Mouse (Mus musculus) liver, adult 10 weeks (tissue): Measurements from ENCODE around the gene Ppp1r1b. TPM values are rescaled to one million over a fixed set of nuclear protein-coding genes. Genes with fewer than 3 reads are reported as not detected.

Experiments
- polyA plus RNA-seq: library from polyadenylated mRNA; stranded (reverse); fragments of 350-450 nt; fragmentation: Illumina TruSeq; extraction: RNeasy Lipid Tissue Mini Kit (QIAGEN cat#74804); gene quantifications from one replicate; pipeline ENCODE4 v1.2.3, GENCODE M21; 2014; ENCODE audit warnings: low read depth, low replicate concordance

Ppp1r1b gene
- 1.4 TPM for polyA plus RNA-seq

DNA sequence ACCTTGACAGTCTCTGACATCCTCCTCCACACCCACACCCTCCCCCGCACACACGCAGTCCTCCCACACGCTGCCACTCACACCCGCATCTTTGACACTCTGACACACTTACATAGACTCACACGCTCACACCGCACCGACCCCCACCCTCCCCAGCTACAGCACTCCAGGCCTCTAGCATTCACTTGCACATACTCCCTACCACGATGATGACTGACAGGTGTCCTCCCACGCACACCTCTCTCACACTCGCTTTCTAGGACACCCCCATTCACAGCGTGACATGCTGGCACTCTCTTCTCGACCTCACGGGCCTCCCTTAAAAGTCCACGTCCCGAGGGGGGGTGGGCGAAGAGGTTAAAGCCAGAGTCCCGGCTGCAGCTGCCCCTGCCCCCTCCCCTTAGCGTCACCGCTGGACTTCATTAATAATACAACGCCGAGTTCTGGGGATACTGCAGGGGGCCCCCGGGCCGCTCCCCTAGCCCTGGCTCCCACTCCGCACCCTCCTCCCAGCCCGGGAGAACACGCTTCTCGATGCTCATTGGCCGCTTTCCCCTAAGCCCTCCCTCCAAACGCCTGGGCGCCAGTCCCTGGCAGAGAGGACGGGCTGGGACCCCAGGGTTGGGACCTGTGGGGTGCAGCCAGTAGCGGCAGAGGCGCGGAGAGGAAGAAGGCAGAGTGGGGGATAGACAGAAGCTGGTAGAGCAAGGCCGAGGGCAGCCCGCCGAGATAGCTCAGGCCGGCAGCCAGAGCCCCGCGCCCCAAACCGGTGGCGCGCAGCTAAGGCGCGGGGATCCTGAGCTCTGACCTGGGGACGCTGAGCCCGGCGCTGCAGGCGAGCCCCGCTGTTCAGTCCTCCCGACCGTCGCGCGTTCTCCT, at the start of gene Ppp1r1b:
Ppp1r1b (plus strand) TSS at position 322 of the 879 bp plus-strand sequence.

DNA sequence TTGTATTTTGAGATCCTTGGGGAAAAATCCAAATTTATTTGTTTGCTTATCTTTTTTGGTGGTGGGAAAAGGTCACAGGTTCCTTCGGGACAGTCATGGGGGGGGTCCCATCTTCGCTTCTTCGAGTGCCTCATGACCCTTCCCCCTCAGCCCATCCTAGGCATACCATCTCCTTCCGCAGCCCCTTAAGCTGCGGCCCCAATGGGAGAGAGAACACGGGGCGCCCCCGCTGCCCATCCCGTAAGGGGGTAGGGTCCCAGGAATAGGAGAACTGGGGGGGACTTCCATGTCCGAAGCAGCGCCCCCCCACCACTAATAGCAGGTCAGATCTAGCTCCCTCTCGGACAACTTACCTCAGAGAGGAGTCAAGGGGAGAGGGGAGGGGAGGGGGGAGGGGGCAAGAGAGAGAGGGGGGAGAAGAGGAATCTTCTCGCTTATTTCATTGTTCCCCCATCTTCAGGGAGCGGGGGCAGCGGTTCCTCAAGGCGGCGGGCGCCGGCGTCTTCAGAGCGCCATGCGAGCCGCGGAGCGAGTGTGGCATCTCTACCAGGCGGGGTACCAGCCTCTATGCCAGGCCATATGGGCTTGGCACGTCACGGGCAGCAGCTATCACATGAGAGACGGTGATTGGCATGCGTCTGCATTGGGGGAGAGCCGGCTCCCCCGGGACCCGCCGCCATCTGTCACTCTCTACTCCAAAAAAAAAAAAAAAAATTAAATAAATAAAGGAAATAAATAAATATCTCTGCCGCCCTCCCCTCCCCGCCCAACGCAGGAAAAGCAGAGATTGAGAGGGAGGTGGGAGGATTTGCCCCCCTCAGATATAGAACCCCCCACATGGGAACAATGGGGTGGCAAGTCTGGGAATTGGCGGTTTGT, 18.9 kb upstream of the Ppp1r1b start, which contains the start of gene Neurod2:
Neurod2 (minus strand) TSS at position 568 of the 879 bp plus-strand sequence.

DNA sequence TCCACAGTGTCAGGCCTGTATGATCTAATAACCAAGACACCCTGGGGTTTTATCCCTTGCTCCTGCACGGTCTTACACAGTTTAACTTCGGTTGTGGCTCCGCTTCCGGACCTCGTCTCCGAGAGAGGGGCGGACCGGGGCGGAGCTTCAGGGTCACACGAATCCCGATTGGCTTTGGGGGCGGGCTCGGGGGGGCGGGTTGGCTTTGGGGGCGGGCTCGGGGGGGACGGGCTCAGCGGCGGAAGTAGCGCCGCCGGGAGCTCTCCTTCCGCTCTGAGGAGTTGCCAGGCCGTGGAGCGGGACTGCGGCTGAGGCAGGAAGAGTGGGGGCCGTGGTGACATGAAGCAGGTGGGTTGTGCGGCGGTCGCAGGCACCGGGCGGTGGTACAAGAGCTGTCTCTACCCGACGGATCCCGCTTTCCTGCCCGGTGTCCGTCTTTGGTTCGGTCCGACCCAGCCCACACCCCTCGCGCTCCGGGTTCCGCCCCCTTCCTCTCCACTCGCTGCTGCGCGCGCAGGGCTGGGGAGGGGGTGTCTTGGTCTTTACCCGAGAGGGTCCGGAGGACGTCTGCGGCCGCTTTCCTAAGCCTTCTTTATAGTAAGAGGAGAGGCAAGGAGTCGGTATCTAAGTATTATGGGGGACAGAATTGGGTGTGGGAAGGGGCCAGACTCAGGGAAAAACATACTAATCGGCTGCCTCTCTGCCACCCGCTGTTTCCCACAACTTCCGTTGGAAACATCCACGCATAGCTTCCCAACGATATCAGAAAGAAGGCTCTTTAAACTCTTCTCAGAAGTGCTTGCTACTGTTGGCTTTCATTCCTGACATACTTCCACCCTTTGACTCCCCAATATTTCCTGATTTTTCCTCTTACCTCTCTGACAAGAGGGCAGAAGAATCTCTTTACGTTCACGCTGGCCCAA, 10.2 kb downstream of the Ppp1r1b start, which contains the start of gene Stard3:
Stard3 (plus strand) TSS at position 208 of the 923 bp plus-strand sequence.

DNA sequence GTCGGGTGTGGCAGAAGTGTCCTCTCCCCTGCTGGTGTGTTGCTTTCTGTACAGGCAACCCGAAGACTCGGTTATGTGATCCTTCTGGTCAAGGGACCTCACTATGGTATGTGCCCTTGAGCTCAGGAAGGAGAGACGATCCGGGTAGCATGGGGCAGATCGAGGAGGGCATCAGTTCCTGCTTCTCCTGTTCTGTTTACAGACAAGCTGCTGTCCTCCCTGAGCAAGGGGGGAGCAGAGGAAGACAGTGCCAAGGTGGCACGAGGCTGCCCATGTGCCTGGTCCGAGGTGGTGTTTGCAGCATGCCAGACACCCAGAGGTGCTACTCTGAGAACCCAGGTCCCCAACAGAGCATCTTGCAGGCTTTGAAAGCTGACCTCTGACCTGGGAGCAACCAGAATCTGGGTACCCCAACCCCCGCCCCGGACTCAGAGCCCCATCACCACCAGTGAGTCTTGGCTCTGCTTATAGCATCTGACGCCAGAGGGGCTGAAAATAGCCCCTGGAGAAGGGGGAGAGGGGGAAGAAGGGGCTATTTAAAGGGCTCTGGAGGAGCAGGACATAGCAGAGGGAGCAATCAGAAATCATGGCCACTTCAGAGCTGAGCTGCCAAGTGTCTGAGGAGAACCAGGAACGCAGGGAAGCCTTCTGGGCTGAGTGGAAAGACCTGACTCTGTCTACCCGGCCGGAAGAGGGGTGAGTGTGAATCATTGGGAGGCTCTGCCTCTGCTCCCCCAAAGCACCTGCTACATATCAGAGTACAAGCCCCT, 35.2 kb downstream of the Ppp1r1b start, which contains the start of gene Tcap:
Tcap (plus strand) TSS at position 551 of the 770 bp plus-strand sequence.

DNA sequence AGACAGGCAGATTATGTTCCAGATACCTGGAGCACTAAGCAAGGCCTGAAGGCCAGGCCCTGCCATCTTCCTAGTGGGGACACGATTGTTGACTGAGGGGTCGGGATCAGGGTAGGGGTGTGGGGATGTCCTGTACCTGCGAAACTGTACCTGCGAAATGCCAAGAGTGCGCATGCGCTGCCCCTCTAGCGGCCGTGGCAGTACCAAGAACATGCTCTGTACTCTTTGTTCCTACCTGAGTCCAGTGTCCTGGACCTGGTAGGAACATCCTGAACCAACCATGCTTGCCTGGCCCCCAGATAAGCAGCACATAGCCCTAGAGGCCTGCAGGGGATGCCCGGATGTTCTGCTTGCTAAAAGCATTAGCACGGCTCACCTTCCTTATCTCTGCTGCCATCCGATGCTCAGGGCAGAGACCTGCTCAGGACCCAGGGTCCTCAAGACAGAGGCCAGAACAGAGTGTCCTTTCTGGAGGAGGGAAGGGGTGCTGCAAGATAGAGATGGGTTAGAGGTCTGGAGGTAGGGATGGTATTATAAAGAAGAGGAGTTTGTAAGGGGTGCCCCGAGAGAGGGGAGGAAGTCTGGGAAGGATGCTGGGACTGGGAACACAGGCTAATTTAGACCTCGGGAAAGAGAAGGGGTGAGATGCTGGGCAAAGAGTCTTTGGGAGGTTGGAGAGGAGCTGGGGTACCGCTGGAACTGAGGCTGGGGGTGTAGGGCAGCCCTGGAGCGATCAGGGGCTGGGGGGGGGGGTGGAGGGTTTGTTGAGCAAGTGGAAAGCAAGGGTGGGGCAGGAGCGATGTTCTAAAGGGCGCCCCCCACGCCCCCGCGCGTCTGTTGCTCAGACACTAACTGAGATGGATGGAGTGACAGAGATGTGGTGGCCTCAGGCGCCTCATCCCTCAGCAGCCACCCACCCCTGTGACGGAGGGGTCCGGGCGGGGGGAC, 37.7 kb downstream of the Ppp1r1b start, which contains the start of gene Pnmt:
Pnmt (plus strand) TSS at position 813 of the 948 bp plus-strand sequence.

DNA sequence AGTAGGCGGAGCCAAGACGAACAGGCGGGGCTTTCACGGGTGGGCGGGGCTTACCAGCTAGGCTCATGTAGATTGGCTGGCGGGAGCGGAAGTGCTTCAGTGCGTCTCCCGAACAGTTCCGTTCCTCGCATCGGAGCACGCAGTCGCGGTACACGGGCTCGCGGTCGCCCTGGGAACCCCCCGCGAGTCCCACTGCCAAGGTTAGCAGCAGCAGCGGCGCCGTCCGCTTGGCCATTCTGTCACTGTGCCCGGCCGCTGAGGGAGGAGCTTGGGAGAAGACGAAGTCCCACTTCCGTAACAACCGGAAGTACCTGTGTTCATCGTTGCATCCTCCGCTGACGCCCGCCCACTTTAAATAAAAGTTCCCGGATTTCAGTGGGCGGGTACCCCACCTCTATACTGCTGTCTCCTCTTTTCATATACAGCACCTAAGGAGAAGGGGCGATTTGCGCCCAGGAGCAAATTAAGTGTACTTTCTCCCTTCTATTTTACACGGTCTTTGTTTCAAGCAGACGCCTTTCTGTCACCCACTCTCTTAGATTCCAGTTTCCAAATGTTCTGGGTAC, 52.0 kb downstream of the Ppp1r1b start, which contains the start of gene Pgap3:
Pgap3 (minus strand) TSS at position 330 of the 566 bp plus-strand sequence.

Other genes with a start within 250 kb of the Ppp1r1b start
- 11.8 TPM for gene Fbxl20, start 198.0 kb upstream of the Ppp1r1b start, polyA plus RNA-seq
- gene Med1, start 155.1 kb upstream of the Ppp1r1b start, polyA plus RNA-seq = 18.6 TPM
- gene Cdk12, start 145.3 kb upstream of the Ppp1r1b start, polyA plus RNA-seq = 11.5 TPM
- not detected for gene Neurod2, start 18.8 kb upstream of the Ppp1r1b start, polyA plus RNA-seq
- 1.1 TPM for gene Stard3, start 10.0 kb downstream of the Ppp1r1b start, polyA plus RNA-seq
- not detected for gene Tcap, start 35.4 kb downstream of the Ppp1r1b start, polyA plus RNA-seq
- gene Pnmt, start 38.0 kb downstream of the Ppp1r1b start, polyA plus RNA-seq = not detected
- not detected for gene Pgap3, start 52.1 kb downstream of the Ppp1r1b start, polyA plus RNA-seq
- not detected for gene Erbb2, start 64.1 kb downstream of the Ppp1r1b start, polyA plus RNA-seq
- gene Mien1, start 90.6 kb downstream of the Ppp1r1b start, polyA plus RNA-seq = 63.1 TPM
- 10.1 TPM for gene Grb7, start 98.0 kb downstream of the Ppp1r1b start, polyA plus RNA-seq
- 0.37 TPM for gene Ikzf3, start 197.6 kb downstream of the Ppp1r1b start, polyA plus RNA-seq
- gene Zpbp2, start 202.7 kb downstream of the Ppp1r1b start, polyA plus RNA-seq = 0.32 TPM
- 17.5 TPM for gene Ormdl3, start 239.0 kb downstream of the Ppp1r1b start, polyA plus RNA-seq
- not detected for gene Lrrc3c, start 249.9 kb downstream of the Ppp1r1b start, polyA plus RNA-seq